In genomic region chr6:115477081-115477695, GRCm38 (mm10) we compare ENCODE assay signal across 17 mouse cellular contexts.
DNase-seq lines count a peak whose midpoint lies in the region; ATAC-seq and TF ChIP-seq lines count a peak whose summit lies in the region.
"Had no signal": no experiment of that assay in that cellular context is flagged by ENCODE, and none has a peak within 500 bp of the region (broad histone marks: within the 10 kb centered on the region; RNA-seq: fewer than 3 reads in every experiment).

No protein-coding gene starts in this region.

- H3K4me2 ChIP-seq in liver, embryonic 16.5 days (ENCODE audit: low read depth, low read length) = no peak overlapping the region
- no peak overlapping the region for H3K4me2 ChIP-seq in liver, embryonic 11.5 days
- H3K4me2 ChIP-seq: embryonic facial prominence, embryonic 12.5 days; midbrain, embryonic 13.5 days had no signal

- no peaks in the 10 kb centered on the region for H3K9me3 ChIP-seq in liver, embryonic 16.5 days (replicated peaks; ENCODE audit: control insufficient read depth, low read length)
- no peaks in the 10 kb centered on the region for H3K9me3 ChIP-seq in liver, embryonic 11.5 days (ENCODE audit: control insufficient read depth, low read length)
- H3K9me3 ChIP-seq: embryonic facial prominence, embryonic 12.5 days; midbrain, embryonic 13.5 days had no signal

- H3K9ac ChIP-seq in liver, embryonic 16.5 days (ENCODE audit: low read depth, low read length) = no peak overlapping the region
- H3K9ac ChIP-seq in liver, embryonic 11.5 days (ENCODE audit: low read depth, low read length) = no peak overlapping the region
- H3K9ac ChIP-seq: embryonic facial prominence, embryonic 12.5 days; liver, embryonic 14.5 days; midbrain, embryonic 13.5 days had no signal

- H3K4me3 ChIP-seq in gastrocnemius, adult 2 months = no peak overlapping the region
- H3K4me3 ChIP-seq in kidney, adult 2 months (ENCODE audit: insufficient read depth, low read depth, low read length) = no peak overlapping the region
- H3K4me3 ChIP-seq in liver, embryonic 16.5 days (ENCODE audit: low read depth, low read length) = no peak overlapping the region
- H3K4me3 ChIP-seq in liver, embryonic 11.5 days (ENCODE audit: low read depth, low read length) = no peak overlapping the region
- H3K4me3 ChIP-seq: embryonic facial prominence, embryonic 12.5 days; midbrain, embryonic 13.5 days had no signal

- 45% methylated on average over 7 of the region's 7 CpGs for WGBS in kidney, adult 2 months
- 38% methylated on average over 7 of the region's 7 CpGs for WGBS in liver, embryonic 16.5 days (ENCODE audit: insufficient replicate concordance)
- 55% methylated on average over 7 of the region's 7 CpGs for WGBS in liver, embryonic 11.5 days

- H3K27ac ChIP-seq in gastrocnemius, adult 2 months = peak overlapping the region; percentile 44; the same call in 1 of the 2 replicates
- H3K27ac ChIP-seq in kidney, adult 2 months (ENCODE audit: insufficient read depth, low read depth, low read length) = no peak overlapping the region; the same call in 1 of the 2 replicates
- no peak overlapping the region for H3K27ac ChIP-seq in liver, embryonic 16.5 days (ENCODE audit: low read length)
- no peak overlapping the region for H3K27ac ChIP-seq in liver, embryonic 11.5 days (ENCODE audit: low read depth, low read length)
- H3K27ac ChIP-seq: embryonic facial prominence, embryonic 12.5 days; liver, embryonic 14.5 days; midbrain, embryonic 13.5 days had no signal

- peak; percentile 19; the same call in 1 of the 2 replicates for ATAC-seq in liver, embryonic 16.5 days (ENCODE audit: low read depth)
- no peak for ATAC-seq in liver, embryonic 11.5 days (replicated peaks; ENCODE audit: low FRiP score)
- ATAC-seq: inflammation-experienced regulatory T-cells, adult 6 months; midbrain, embryonic 13.5 days had no signal

- intact Hi-C loops in gastrocnemius, adult 2 months (cut with DNase I) = no loop called here

- no peaks in the 10 kb centered on the region for H3K27me3 ChIP-seq in kidney, adult 2 months (replicated peaks; ENCODE audit: control insufficient read depth, insufficient read depth, low read length)
- H3K27me3 ChIP-seq in liver, embryonic 16.5 days (ENCODE audit: control insufficient read depth, insufficient read depth, low read depth, low read length) = no peaks in the 10 kb centered on the region
- no peaks in the 10 kb centered on the region for H3K27me3 ChIP-seq in liver, embryonic 11.5 days (replicated peaks; ENCODE audit: control insufficient read depth, insufficient read depth, low read length)

- no peak for DNase-seq in gastrocnemius, adult 2 months
- DNase-seq in gastrocnemius, postnatal 25 days = no peak
- peak; percentile 36 for DNase-seq in kidney, adult 2 months
- DNase-seq in kidney, adult 18-20 months = no peak
- DNase-seq in liver, embryonic 11.5 days (ENCODE audit: low spot score) = no peak
- DNase-seq in kidney, postnatal 36 days = peak; percentile 23 to 27
- no peak for DNase-seq in frontal cortex, postnatal 14 days (ENCODE audit: low spot score in 2 of 2)
- DNase-seq: cerebellum, adult 11 months; gastrocnemius, postnatal 14 days; right cerebral cortex, adult 18-20 months; spleen, adult 18-20 months; thymus, postnatal 14 days had no signal

- no peaks in the 10 kb centered on the region for H3K36me3 ChIP-seq in kidney, adult 2 months (ENCODE audit: control insufficient read depth, insufficient read depth, low read length)
- H3K36me3 ChIP-seq in liver, embryonic 16.5 days (ENCODE audit: control insufficient read depth, insufficient read depth) = no peaks in the 10 kb centered on the region
- no peaks in the 10 kb centered on the region for H3K36me3 ChIP-seq in liver, embryonic 11.5 days (ENCODE audit: control insufficient read depth, insufficient read depth, low read length)
- H3K36me3 ChIP-seq: embryonic facial prominence, embryonic 12.5 days; midbrain, embryonic 13.5 days had no signal

- TF ChIP-seq CTCF in gastrocnemius, adult 2 months (IDR thresholded peaks at IDR 0.05) = no peak
- TF ChIP-seq CTCF in kidney, adult 2 months (conservative IDR thresholded peaks at IDR 0.05; ENCODE audit: insufficient read depth, insufficient read length, low read depth, low read length) = no peak

- H3K4me1 ChIP-seq in kidney, adult 2 months (ENCODE audit: control insufficient read depth, insufficient read depth, low read length) = peaks cover 5% of the 10 kb centered on the region; the same call in 1 of the 2 replicates
- peaks cover 10% of the 10 kb centered on the region for H3K4me1 ChIP-seq in liver, embryonic 16.5 days (ENCODE audit: control insufficient read depth, low read depth, low read length)
- peaks cover 18% of the 10 kb centered on the region for H3K4me1 ChIP-seq in liver, embryonic 11.5 days (replicated peaks; ENCODE audit: control insufficient read depth, insufficient read depth, low read length)

- TF ChIP-seq POLR2A in kidney, adult 2 months (IDR thresholded peaks at IDR 0.05; ENCODE audit: low read depth, low read length) = no peak

Comparison
In these comparisons a context has a peak if more than half of its experiments do, and no peak if none do; other contexts are left out.
1. DNase-seq: peak in kidney, adult 2 months (single experiment) and kidney, postnatal 36 days (2 of 2); none in gastrocnemius, adult 2 months (single experiment), gastrocnemius, postnatal 25 days (single experiment), kidney, adult 18-20 months (single experiment), liver, embryonic 11.5 days (single experiment) and frontal cortex, postnatal 14 days (0 of 2).